Mouse (Mus musculus): Measurements from ENCODE around the gene Phactr1.

Phactr1 gene

GRCm38 (mm10) chr13:42759170-42759569 is 78.7 kb downstream of the Phactr1 start:
- no peak for DNase-seq (ENCODE audit: low spot score)

GRCm38 (mm10) chr13:42760907-42761544 is 80.6 kb downstream of the Phactr1 start:
- DNase-seq (ENCODE audit: low spot score) = no peak

GRCm38 (mm10) chr13:42772314-42772713 is 91.9 kb downstream of the Phactr1 start:
- no peak for DNase-seq (ENCODE audit: low spot score)

GRCm38 (mm10) chr13:42774040-42774439 is 93.6 kb downstream of the Phactr1 start:
- DNase-seq (ENCODE audit: low spot score) = no peak

GRCm38 (mm10) chr13:42782151-42782550 is 101.7 kb downstream of the Phactr1 start:
- DNase-seq (ENCODE audit: low spot score) = no peak

GRCm38 (mm10) chr13:42789221-42789620 is 108.8 kb downstream of the Phactr1 start:
- DNase-seq (ENCODE audit: low spot score) = no peak

- no peak for DNase-seq (ENCODE audit: low spot score)
These were observed 111.9 kb downstream of the Phactr1 start for GRCm38 (mm10) chr13:42792279-42792678.

GRCm38 (mm10) chr13:42800523-42800922 is 120.1 kb downstream of the Phactr1 start:
- DNase-seq (ENCODE audit: low spot score) = no peak

- DNase-seq (ENCODE audit: low spot score) = no peak
These were observed 123.9 kb downstream of the Phactr1 start for GRCm38 (mm10) chr13:42804314-42804713.

- DNase-seq (ENCODE audit: low spot score) = no peak
These were observed 132.3 kb downstream of the Phactr1 start for GRCm38 (mm10) chr13:42812762-42813161.

- DNase-seq (ENCODE audit: low spot score) = no peak
These were observed 138.0 kb downstream of the Phactr1 start for GRCm38 (mm10) chr13:42818378-42818777.

GRCm38 (mm10) chr13:42820513-42820912 is 140.1 kb downstream of the Phactr1 start:
- DNase-seq (ENCODE audit: low spot score) = no peak

GRCm38 (mm10) chr13:42821426-42822106 is 141.1 kb downstream of the Phactr1 start:
- DNase-seq (ENCODE audit: low spot score) = peak; percentile 59

GRCm38 (mm10) chr13:42822545-42822944 is 142.1 kb downstream of the Phactr1 start:
- peak; percentile 54 for DNase-seq (ENCODE audit: low spot score)

- no peak for DNase-seq (ENCODE audit: low spot score)
These were observed 143.5 kb downstream of the Phactr1 start for GRCm38 (mm10) chr13:42823875-42824274.

GRCm38 (mm10) chr13:42826602-42827001 is 146.2 kb downstream of the Phactr1 start:
- no peak for DNase-seq (ENCODE audit: low spot score)

GRCm38 (mm10) chr13:42828978-42829377 is 148.6 kb downstream of the Phactr1 start:
- DNase-seq (ENCODE audit: low spot score) = peak; percentile 52

GRCm38 (mm10) chr13:42835441-42835840 is 155.0 kb downstream of the Phactr1 start:
- DNase-seq (ENCODE audit: low spot score) = no peak

GRCm38 (mm10) chr13:42839358-42839757 is 158.9 kb downstream of the Phactr1 start:
- DNase-seq (ENCODE audit: low spot score) = no peak

- DNase-seq (ENCODE audit: low spot score) = no peak
These were observed 171.7 kb downstream of the Phactr1 start for GRCm38 (mm10) chr13:42852086-42852485.

GRCm38 (mm10) chr13:42853900-42854595 is 173.6 kb downstream of the Phactr1 start:
- no peak for DNase-seq (ENCODE audit: low spot score)

- DNase-seq (ENCODE audit: low spot score) = peak; percentile 41
These were observed 185.9 kb downstream of the Phactr1 start for GRCm38 (mm10) chr13:42866162-42866941.
